Mouse (Mus musculus): ENCODE results near the gene Cnpy3. TPM values are rescaled to one million over a fixed set of nuclear protein-coding genes. Genes with fewer than 3 reads are reported as not detected.

The Cnpy3 gene
- polyA plus RNA-seq, 1 experiment from 2014 or later: 68.4 TPM

Other genes starting within 250 kb of the Cnpy3 start
- 4.8 and 5.3 TPM in 2 replicates for gene Cul9, start 205.8 kb downstream of the Cnpy3 start, polyA plus RNA-seq (2016; fragmentation: Nextera tagmentation; extraction: Ambion mirVana)
- 10.9 and 15.7 TPM in 2 replicates for gene Srf, start 196.0 kb downstream of the Cnpy3 start, polyA plus RNA-seq (2016; fragmentation: Nextera tagmentation; extraction: Ambion mirVana)
- gene Ptk7, start 122.7 kb downstream of the Cnpy3 start, polyA plus RNA-seq (2016; fragmentation: Nextera tagmentation; extraction: Ambion mirVana): 65.4 and 67.7 TPM in 2 replicates
- gene Klc4, start 106.2 kb downstream of the Cnpy3 start, polyA plus RNA-seq (2016; fragmentation: Nextera tagmentation; extraction: Ambion mirVana): 21.1 and 22.5 TPM in 2 replicates
- 131 and 151 TPM in 2 replicates for gene Mrpl2, start 106.0 kb downstream of the Cnpy3 start, polyA plus RNA-seq (2016; fragmentation: Nextera tagmentation; extraction: Ambion mirVana)
- gene Cul7, start 101.9 kb downstream of the Cnpy3 start, polyA plus RNA-seq (2016; fragmentation: Nextera tagmentation; extraction: Ambion mirVana): 44.8 and 51.3 TPM in 2 replicates
- 46.3 and 61.0 TPM in 2 replicates for gene Rrp36, start 77.9 kb downstream of the Cnpy3 start, polyA plus RNA-seq (2016; fragmentation: Nextera tagmentation; extraction: Ambion mirVana)
- gene Mea1, start 73.4 kb downstream of the Cnpy3 start, polyA plus RNA-seq (2016; fragmentation: Nextera tagmentation; extraction: Ambion mirVana): 143 and 180 TPM in 2 replicates
- 152 and 167 TPM in 2 replicates for gene Klhdc3, start 71.3 kb downstream of the Cnpy3 start, polyA plus RNA-seq (2016; fragmentation: Nextera tagmentation; extraction: Ambion mirVana)
- 76.8 and 103 TPM in 2 replicates for gene Ppp2r5d, start 47.1 kb downstream of the Cnpy3 start, polyA plus RNA-seq (2016; fragmentation: Nextera tagmentation; extraction: Ambion mirVana)
- 14.0 and 21.9 TPM in 2 replicates for gene Pex6, start 40.8 kb downstream of the Cnpy3 start, polyA plus RNA-seq (2016; fragmentation: Nextera tagmentation; extraction: Ambion mirVana)
- 0.83 and 2.3 TPM in 2 replicates for gene Gnmt, start 23.0 kb downstream of the Cnpy3 start, polyA plus RNA-seq (2016; fragmentation: Nextera tagmentation; extraction: Ambion mirVana)
- 0.39 and 0.60 TPM in 2 replicates for gene Ptcra, start 11.5 kb upstream of the Cnpy3 start, polyA plus RNA-seq (2016; fragmentation: Nextera tagmentation; extraction: Ambion mirVana)
- 45.8 and 51.2 TPM in 2 replicates for gene 2310039H08Rik, start 20.4 kb upstream of the Cnpy3 start, polyA plus RNA-seq (2016; fragmentation: Nextera tagmentation; extraction: Ambion mirVana)
- gene Rpl7l1, start 30.5 kb upstream of the Cnpy3 start, polyA plus RNA-seq (2016; fragmentation: Nextera tagmentation; extraction: Ambion mirVana): 130 and 184 TPM in 2 replicates
- 3.3 and 3.4 TPM in 2 replicates for gene Bicral, start 106.3 kb upstream of the Cnpy3 start, polyA plus RNA-seq (2016; fragmentation: Nextera tagmentation; extraction: Ambion mirVana)
- gene Tbcc, start 138.5 kb upstream of the Cnpy3 start, polyA plus RNA-seq (2016; fragmentation: Nextera tagmentation; extraction: Ambion mirVana): 43.8 and 63.2 TPM in 2 replicates
- gene Prph2, start 158.2 kb upstream of the Cnpy3 start, polyA plus RNA-seq (2016; fragmentation: Nextera tagmentation; extraction: Ambion mirVana): not detected in 2 replicates

Data from heart, embryonic 10.5 days (tissue).